Mouse (Mus musculus) forebrain, embryonic 11.5 days (tissue): ENCODE results near the gene Cmbl. TPM values are rescaled to one million over a fixed set of nuclear protein-coding genes. Genes with fewer than 3 reads are reported as not detected.
A peak's percentile ranks its signal among the peaks of the same experiment; 100 is the strongest.

Experiments used
- ATAC-seq: fragments of 200-750 bp; cut with Nextera tagmentation; replicated peaks from 2 replicates; pipeline ENCODE4 v1.8.0; 2017; ENCODE audit warnings: moderate TSS enrichment; ENCODE audit not compliant: low FRiP score
- DNase-seq: peaks from one replicate; pipeline ENCODE4 v3.0.0-alpha.2; 2017; ENCODE audit warnings: low spot score
- H3K27ac ChIP-seq: fragments of 300-500 bp; sonication (generic); 2 replicates; pipeline ENCODE4 v1.5.1; 2014; ENCODE audit warnings: low read depth, low read length
- H3K27me3 ChIP-seq: fragments of 300-500 bp; sonication (generic); 2 replicates; pipeline ENCODE4 v1.6.1; 2014; ENCODE audit warnings: mild to moderate bottlenecking, low read length, mixed read lengths; ENCODE audit not compliant: control insufficient read depth, insufficient read depth
- H3K36me3 ChIP-seq: fragments of 300-500 bp; sonication (generic); 2 replicates; pipeline ENCODE4 v1.6.1; 2014; ENCODE audit warnings: mild to moderate bottlenecking, low read length, moderate library complexity, mixed read lengths; ENCODE audit not compliant: control insufficient read depth, insufficient read depth
- H3K4me1 ChIP-seq: fragments of 300-500 bp; sonication (generic); replicated peaks from 2 replicates; pipeline ENCODE4 v1.6.1; 2014; ENCODE audit warnings: low read length, mixed read lengths; ENCODE audit not compliant: control insufficient read depth, insufficient read depth
- H3K4me2 ChIP-seq: fragments of 300-500 bp; sonication (generic); 2 replicates; pipeline ENCODE4 v1.6.1; 2014; ENCODE audit warnings: low read depth, mild to moderate bottlenecking, low read length, moderate library complexity, mixed read lengths; ENCODE audit not compliant: severe bottlenecking
- H3K4me3 ChIP-seq: fragments of 300-500 bp; sonication (generic); 2 replicates; pipeline ENCODE4 v1.5.1; 2014; ENCODE audit warnings: low read depth, low read length
- H3K9ac ChIP-seq: fragments of 300-500 bp; sonication (generic); 2 replicates; pipeline ENCODE4 v1.6.1; 2014; ENCODE audit warnings: low read length
- H3K9me3 ChIP-seq: fragments of 300-500 bp; sonication (generic); 2 replicates; pipeline ENCODE4 v1.6.1; 2016; ENCODE audit warnings: low read length, mixed read lengths; ENCODE audit not compliant: control insufficient read depth
- WGBS: fragments of 180-500 bp; shearing (Covaris S2); extraction: QIAGEN DNeasy Blood & Tissue Kit; methylation state at CpG from one replicate; pipeline ENCODE4 v1.1.7; 2014; 5-methylcytosine and 5-hydroxymethylcytosine counted together
- polyA plus RNA-seq: library from polyadenylated mRNA; unstranded; fragments of >200 nt; fragmentation: Nextera tagmentation; extraction: Ambion mirVana; gene quantifications from 2 replicates; pipeline ENCODE4 v1.2.1, GENCODE M21; 2014

The Cmbl gene
- polyA plus RNA-seq, 1 experiment from 2014 or later, result 1.0 TPM

GRCm38 (mm10) chr15:31594260-31594659 lies 29.1 kb downstream of the Cmbl start:
- no peak for DNase-seq
- no peak overlapping the region for H3K4me3 ChIP-seq
- H3K9ac ChIP-seq, result no peak overlapping the region
- H3K27ac ChIP-seq, result no peak overlapping the region
- WGBS, result 95% methylated on average over 14 of the region's 14 CpGs
- H3K4me2 ChIP-seq, result no peak overlapping the region
- no peaks in the 10 kb centered on the region for H3K27me3 ChIP-seq
- H3K4me1 ChIP-seq, result 0 out of 2 replicates have a peak, but pooled peaks cover 1% of the 10 kb centered on the region
- no peak for ATAC-seq
- H3K36me3 ChIP-seq, result peaks cover 40% of the 10 kb centered on the region
- H3K9me3 ChIP-seq, result no peaks in the 10 kb centered on the region

- Histone ChIP-seq H3K36me3 (peaks cover 36% of the 10 kb centered on the region), H3K27ac (no peak overlapping the region), H3K4me2 (no peak overlapping the region), H3K4me3 (no peak overlapping the region), H3K9me3 (no peaks in the 10 kb centered on the region), H3K4me1 (0 out of 2 replicates have a peak, but pooled peaks cover 4% of the 10 kb centered on the region), H3K27me3 (no peaks in the 10 kb centered on the region), H3K9ac (no peak overlapping the region)
- DNase-seq (no peak), ATAC-seq (no peak)
- 98% methylated on average over 7 of the region's 7 CpGs for whole genome bisulfite sequencing
Measured at GRCm38 (mm10) chr15:31595651-31596050, 30.5 kb downstream of the Cmbl start.

- 82% methylated on average over 4 of the region's 4 CpGs for whole genome bisulfite sequencing
- peaks cover 8% of the 10 kb centered on the region; the same call in 1 of the 2 replicates for H3K4me1 ChIP-seq
- no peak for ATAC-seq
- H3K4me2 ChIP-seq, result peak overlapping the region; percentile 89; the same call in 1 of the 2 replicates
- H3K36me3 ChIP-seq, result peaks cover 6% of the 10 kb centered on the region; the same call in 1 of the 2 replicates
- peak overlapping the region; percentile 96; the same call in 1 of the 2 replicates for H3K4me3 ChIP-seq
- no peaks in the 10 kb centered on the region for H3K27me3 ChIP-seq
- H3K9me3 ChIP-seq, result no peaks in the 10 kb centered on the region
- H3K9ac ChIP-seq, result no peak overlapping the region
- no peak overlapping the region for H3K27ac ChIP-seq
- DNase-seq, result no peak
Measured at GRCm38 (mm10) chr15:31599834-31600233, 34.6 kb downstream of the Cmbl start.

GRCm38 (mm10) chr15:31601279-31601645 lies 36.1 kb downstream of the Cmbl start:
- peak; percentile 80 for ATAC-seq
- H3K36me3 ChIP-seq, result peaks cover 3% of the 10 kb centered on the region; the same call in 1 of the 2 replicates

GRCm38 (mm10) chr15:31601646-31602374 lies 36.6 kb downstream of the Cmbl start, which contains the start of the genes Cct5 and Fam173b:
TSS of gene Cct5 (minus strand) at chr15:31601804.
TSS of gene Fam173b (plus strand) at chr15:31601852.
- H3K4me3 ChIP-seq, result peak within 1 kb of the TSS; percentile 96
- no peaks in the 10 kb centered on the region for H3K9me3 ChIP-seq
- peak within 1 kb of the TSS; percentile 94 for H3K9ac ChIP-seq
- H3K27ac ChIP-seq, result peak within 1 kb of the TSS; percentile 74; the same call in 1 of the 2 replicates
- H3K27me3 ChIP-seq, result no peaks in the 10 kb centered on the region
- under 1% methylated on average over 63 of the region's 63 CpGs for WGBS
- DNase-seq, result peak; percentile 100
- peak within 1 kb of the TSS; percentile 89 for H3K4me2 ChIP-seq
- H3K4me1 ChIP-seq, result peaks cover 8% of the 10 kb centered on the region; the same call in 1 of the 2 replicates
- peaks cover 3% of the 10 kb centered on the region; the same call in 1 of the 2 replicates for H3K36me3 ChIP-seq
- ATAC-seq, result peak; percentile 93

More at GRCm38 (mm10) chr15:31601279-31601645, 36.1 kb downstream of the Cmbl start:
- Histone ChIP-seq H3K9ac (peak overlapping the region; percentile 94), H3K4me3 (peak overlapping the region; percentile 96), H3K9me3 (no peaks in the 10 kb centered on the region), H3K27me3 (no peaks in the 10 kb centered on the region), H3K27ac (peak overlapping the region; percentile 64; the same call in 1 of the 2 replicates), H3K4me2 (peak overlapping the region; percentile 89), H3K4me1 (peaks cover 8% of the 10 kb centered on the region; the same call in 1 of the 2 replicates)
- DNase-seq, result no peak
- under 1% methylated on average over 33 of the region's 33 CpGs for WGBS

GRCm38 (mm10) chr15:31602426-31602825 lies 37.2 kb downstream of the Cmbl start:
- peaks cover 8% of the 10 kb centered on the region; the same call in 1 of the 2 replicates for H3K4me1 ChIP-seq
- no peaks in the 10 kb centered on the region; the same call in 1 of the 2 replicates for H3K36me3 ChIP-seq
- H3K27ac ChIP-seq, result peak overlapping the region; percentile 74; the same call in 1 of the 2 replicates
- peak overlapping the region; percentile 96 for H3K4me3 ChIP-seq
- ATAC-seq (peak; percentile 71), DNase-seq (peak; percentile 78)
- 10% methylated on average over 15 of the region's 15 CpGs for WGBS
- no peaks in the 10 kb centered on the region for H3K9me3 ChIP-seq
- no peaks in the 10 kb centered on the region for H3K27me3 ChIP-seq
- H3K9ac ChIP-seq, result peak overlapping the region; percentile 94
- peak overlapping the region; percentile 63 for H3K4me2 ChIP-seq

- Histone ChIP-seq H3K27me3 (no peaks in the 10 kb centered on the region), H3K4me1 (peaks cover 8% of the 10 kb centered on the region; the same call in 1 of the 2 replicates), H3K4me3 (peak overlapping the region; percentile 96; the same call in 1 of the 2 replicates), H3K27ac (no peak overlapping the region), H3K9me3 (no peaks in the 10 kb centered on the region), H3K4me2 (peak overlapping the region; percentile 63; the same call in 1 of the 2 replicates), H3K9ac (peak overlapping the region; percentile 20; the same call in 1 of the 2 replicates), H3K36me3 (no peaks in the 10 kb centered on the region)
- DNase-seq (no peak), ATAC-seq (no peak)
- 94% methylated on average over 13 of the region's 13 CpGs for WGBS
Measured at GRCm38 (mm10) chr15:31603113-31603512, 37.9 kb downstream of the Cmbl start.

GRCm38 (mm10) chr15:31606821-31607220 lies 41.6 kb downstream of the Cmbl start:
- H3K9me3 ChIP-seq, result no peaks in the 10 kb centered on the region
- 78% methylated on average over 6 of the region's 6 CpGs for WGBS

More at GRCm38 (mm10) chr15:31606821-31607220, 41.6 kb downstream of the Cmbl start:
- DNase-seq, result no peak
- H3K4me1 ChIP-seq, result peaks cover 4% of the 10 kb centered on the region; the same call in 1 of the 2 replicates
- H3K36me3 ChIP-seq, result no peaks in the 10 kb centered on the region
- no peak overlapping the region for H3K4me2 ChIP-seq
- no peak overlapping the region for H3K9ac ChIP-seq
- no peak overlapping the region for H3K4me3 ChIP-seq
- H3K27ac ChIP-seq, result no peak overlapping the region
- no peaks in the 10 kb centered on the region for H3K27me3 ChIP-seq
- no peak for ATAC-seq
